9 mouse cellular contexts compared by ENCODE assay signal in genomic region chr7:84152821-84153220, GRCm38 (mm10). TPM values are rescaled to one million over a fixed set of nuclear protein-coding genes. Genes with fewer than 3 reads are reported as not detected.
DNase-seq lines count a peak whose midpoint lies in the region; ATAC-seq and TF ChIP-seq lines count a peak whose summit lies in the region.
"Had no signal": no experiment of that assay in that cellular context is flagged by ENCODE, and none has a peak within 500 bp of the region (broad histone marks: within the 10 kb centered on the region; RNA-seq: fewer than 3 reads in every experiment).

No protein-coding gene starts in this region.

- H3K79me2 ChIP-seq in myocyte (ENCODE audit: control insufficient read depth, insufficient read depth) = peaks cover 35% of the 10 kb centered on the region

- H3K9me3 ChIP-seq in forebrain, embryonic 12.5 days = no peaks in the 10 kb centered on the region
- no peaks in the 10 kb centered on the region for H3K9me3 ChIP-seq in forebrain, embryonic 16.5 days (ENCODE audit: control insufficient read depth, low read length)
- no peaks in the 10 kb centered on the region for H3K9me3 ChIP-seq in lung, embryonic 15.5 days
- no peaks in the 10 kb centered on the region for H3K9me3 ChIP-seq in hindbrain, embryonic 16.5 days (ENCODE audit: control insufficient read depth, low read length)

- H3K27ac ChIP-seq in forebrain, embryonic 12.5 days = no peak overlapping the region
- H3K27ac ChIP-seq in forebrain, embryonic 16.5 days (ENCODE audit: low read length) = no peak overlapping the region
- H3K27ac ChIP-seq in lung, embryonic 15.5 days = no peak overlapping the region
- no peak overlapping the region for H3K27ac ChIP-seq in hindbrain, embryonic 16.5 days (ENCODE audit: low read depth, low read length)

- no peaks in the 10 kb centered on the region for H3K27me3 ChIP-seq in forebrain, embryonic 12.5 days
- H3K27me3 ChIP-seq in forebrain, embryonic 16.5 days (replicated peaks; ENCODE audit: control insufficient read depth, insufficient read depth, low read length) = no peaks in the 10 kb centered on the region
- H3K27me3 ChIP-seq in lung, embryonic 15.5 days = no peaks in the 10 kb centered on the region
- H3K27me3 ChIP-seq in hindbrain, embryonic 16.5 days (replicated peaks; ENCODE audit: control insufficient read depth, insufficient read depth, low read length) = no peaks in the 10 kb centered on the region
- no peaks in the 10 kb centered on the region for H3K27me3 ChIP-seq in myocyte (ENCODE audit: control insufficient read depth, insufficient read depth, insufficient read length)

- H3K36me3 ChIP-seq in forebrain, embryonic 12.5 days (replicated peaks) = no peaks in the 10 kb centered on the region
- H3K36me3 ChIP-seq in forebrain, embryonic 16.5 days (ENCODE audit: control insufficient read depth, insufficient read depth) = no peaks in the 10 kb centered on the region
- H3K36me3 ChIP-seq in lung, embryonic 15.5 days = peaks cover 2% of the 10 kb centered on the region; the same call in 1 of the 2 replicates
- no peaks in the 10 kb centered on the region for H3K36me3 ChIP-seq in hindbrain, embryonic 16.5 days (ENCODE audit: control insufficient read depth, insufficient read depth, low read length)
- H3K36me3 ChIP-seq in myocyte (ENCODE audit: control insufficient read depth, insufficient read depth) = no peaks in the 10 kb centered on the region

- no peak overlapping the region for H3K4me3 ChIP-seq in forebrain, embryonic 12.5 days (replicated peaks)
- no peak overlapping the region for H3K4me3 ChIP-seq in forebrain, embryonic 16.5 days (replicated peaks; ENCODE audit: low read length)
- peak overlapping the region; percentile 95 for H3K4me3 ChIP-seq in lung, embryonic 15.5 days
- no peak overlapping the region; the same call in 1 of the 2 replicates for H3K4me3 ChIP-seq in hindbrain, embryonic 16.5 days (ENCODE audit: low read length)
- H3K4me3 ChIP-seq in myocyte = peak overlapping the region; percentile 84

- TF ChIP-seq POLR2A in myocyte (IDR thresholded peaks at IDR 0.05; ENCODE audit: insufficient read length, low read depth) = no peak

- H3K4me2 ChIP-seq in forebrain, embryonic 12.5 days = peak overlapping the region; percentile 75; the same call in 1 of the 2 replicates
- no peak overlapping the region for H3K4me2 ChIP-seq in forebrain, embryonic 16.5 days (ENCODE audit: low read length)
- H3K4me2 ChIP-seq in lung, embryonic 15.5 days = peak overlapping the region; percentile 87
- peak overlapping the region; percentile 55 for H3K4me2 ChIP-seq in hindbrain, embryonic 16.5 days (ENCODE audit: low read length)
- peak overlapping the region; percentile 75 for H3K4me2 ChIP-seq in myocyte (ENCODE audit: low read depth)

- no peak for ATAC-seq in forebrain, embryonic 12.5 days (ENCODE audit: low FRiP score)
- no peak for ATAC-seq in forebrain, embryonic 16.5 days
- ATAC-seq in lung, embryonic 15.5 days (ENCODE audit: borderline replicate concordance, extremely low read depth, low FRiP score, low TSS enrichment) = no peak
- ATAC-seq in hindbrain, embryonic 16.5 days = no peak
- ATAC-seq in frontal cortex, adult (ENCODE audit: low TSS enrichment) = no peak

- no peak overlapping the region for H3ac ChIP-seq in myocyte (ENCODE audit: control insufficient read depth, insufficient read length)

- 77% methylated on average over 4 of the region's 4 CpGs for WGBS in forebrain, embryonic 12.5 days
- 71% methylated on average over 4 of the region's 4 CpGs for WGBS in forebrain, embryonic 16.5 days
- 72% methylated on average over 4 of the region's 4 CpGs for WGBS in lung, embryonic 15.5 days
- WGBS in hindbrain, embryonic 16.5 days = 82% methylated on average over 4 of the region's 4 CpGs

- no peak for DNase-seq in lung, postnatal 14 days
- no peak for DNase-seq in urinary bladder, postnatal 4 days (ENCODE audit: low spot score in 2 of 2)
- DNase-seq: lung, adult 2 months had no signal

- H3K4me1 ChIP-seq in forebrain, embryonic 12.5 days = peaks cover 32% of the 10 kb centered on the region
- peaks cover 24% of the 10 kb centered on the region for H3K4me1 ChIP-seq in forebrain, embryonic 16.5 days (replicated peaks; ENCODE audit: control insufficient read depth, insufficient read depth, low read length)
- H3K4me1 ChIP-seq in lung, embryonic 15.5 days = peaks cover 32% of the 10 kb centered on the region
- peaks cover 16% of the 10 kb centered on the region for H3K4me1 ChIP-seq in hindbrain, embryonic 16.5 days (ENCODE audit: control insufficient read depth, insufficient read depth, low read depth, low read length)

- H3K9ac ChIP-seq in forebrain, embryonic 12.5 days = no peak overlapping the region
- H3K9ac ChIP-seq in forebrain, embryonic 16.5 days (replicated peaks; ENCODE audit: low read depth, low read length) = no peak overlapping the region
- H3K9ac ChIP-seq in lung, embryonic 15.5 days = no peak overlapping the region
- H3K9ac ChIP-seq in hindbrain, embryonic 16.5 days (ENCODE audit: low read depth, low read length) = no peak overlapping the region

TF ChIP-seq in myocyte, 11 proteins besides CTCF, POLR2A, EP300 and RAD21:
- no peak for TF ChIP-seq REST (IDR thresholded peaks at IDR 0.05; ENCODE audit: insufficient read depth, insufficient read length)
- no peak for TF ChIP-seq MAX (IDR thresholded peaks at IDR 0.05; ENCODE audit: low read depth)
- no peak for TF ChIP-seq TCF3 (IDR thresholded peaks at IDR 0.05; ENCODE audit: insufficient read length, low read depth)
- TF ChIP-seq POLR2AphosphoS2 (IDR thresholded peaks at IDR 0.05; ENCODE audit: insufficient read length, low read depth) = no peak
- no peak for TF ChIP-seq MYOG (IDR thresholded peaks at IDR 0.05; ENCODE audit: control insufficient read depth in 1 of 3, insufficient read depth in 1 of 3, insufficient read length in 2 of 3, low read depth in 2 of 3)
- TF ChIP-seq E2F4 (IDR thresholded peaks at IDR 0.05; ENCODE audit: insufficient read depth) = no peak
- no peak for TF ChIP-seq USF1 (IDR thresholded peaks at IDR 0.05; ENCODE audit: low read depth)
- TF ChIP-seq SRF (IDR thresholded peaks at IDR 0.05; ENCODE audit: control insufficient read depth, insufficient read length, low read depth) = no peak

RNA-seq across cellular contexts. Expression of gene Abhd17c, which starts 1.1 kb away (rescaled TPM):
- 37.8 and 71.4 TPM in 2 replicates for polyA plus RNA-seq in forebrain, embryonic 12.5 days (2016; fragmentation: Nextera tagmentation; extraction: Ambion mirVana)
- polyA plus RNA-seq in forebrain, embryonic 16.5 days (2015; fragmentation: Nextera tagmentation; extraction: Ambion mirVana) = 26.2 and 36.1 TPM in 2 replicates
- 64.3 and 68.7 TPM in 2 replicates for polyA plus RNA-seq in lung, embryonic 15.5 days (2015; fragmentation: Nextera tagmentation; extraction: Ambion mirVana)
- 10.3 and 14.2 TPM in 2 replicates for polyA plus RNA-seq in hindbrain, embryonic 16.5 days (2015; fragmentation: Nextera tagmentation; extraction: Ambion mirVana)
- 32.4 TPM for polyA plus RNA-seq in myocyte (2012; fragmentation: generic; extraction: Trizol)

Comparison
In these comparisons a context has a peak if more than half of its experiments do, and no peak if none do; other contexts are left out.
1. H3K4me3 ChIP-seq: peak in lung, embryonic 15.5 days (single experiment) and myocyte (single experiment); none in forebrain, embryonic 12.5 days (single experiment), forebrain, embryonic 16.5 days (single experiment) and hindbrain, embryonic 16.5 days (single experiment).